Comparison of ENCODE assay signal across 8 mouse cellular contexts in the genomic region with DNA sequence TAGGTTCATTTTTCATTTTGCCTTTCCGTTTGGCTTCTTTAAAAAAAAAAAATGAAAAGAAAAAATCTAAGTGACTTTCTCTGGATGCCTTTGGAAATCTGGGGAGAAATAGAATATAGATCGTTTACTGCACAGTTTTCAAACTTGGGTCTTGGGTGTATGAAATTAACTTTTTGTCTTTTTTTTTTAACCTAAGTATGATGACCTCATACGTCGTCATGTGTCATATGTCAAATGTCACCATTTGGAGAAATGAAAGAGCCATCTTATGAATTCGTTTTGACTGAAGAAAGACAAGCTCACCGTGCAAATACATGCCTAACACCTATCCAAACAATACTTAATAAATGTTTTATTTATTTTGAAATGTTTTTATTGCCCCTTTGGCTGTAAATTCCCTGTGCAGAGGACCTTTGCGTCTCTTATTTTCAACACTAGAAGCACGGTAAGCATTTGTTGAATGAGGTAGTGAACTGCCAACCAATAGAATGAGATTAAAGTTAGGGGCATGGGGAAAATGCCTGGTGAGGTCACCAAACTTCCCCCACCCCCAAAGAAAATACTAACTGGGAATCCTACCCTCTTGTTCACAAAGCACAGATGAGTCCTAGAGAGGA. TPM values are rescaled to one million over a fixed set of nuclear protein-coding genes. Genes with fewer than 3 reads are reported as not detected.
DNase-seq lines count a peak whose midpoint lies in the region; ATAC-seq and TF ChIP-seq lines count a peak whose summit lies in the region.

No protein-coding gene starts in this region.

- H3K9me3 ChIP-seq in liver, embryonic 12.5 days (replicated peaks) = no peaks in the 10 kb centered on the region
- no peaks in the 10 kb centered on the region for H3K9me3 ChIP-seq in stomach, embryonic 14.5 days (ENCODE audit: control insufficient read depth, low read depth, low read length)

- H3K4me1 ChIP-seq in embryonic fibroblast, embryonic 13.5 days (ENCODE audit: control insufficient read depth, insufficient read depth, low read length) = no peaks in the 10 kb centered on the region
- H3K4me1 ChIP-seq in liver, embryonic 12.5 days = peaks cover 25% of the 10 kb centered on the region
- peaks cover 6% of the 10 kb centered on the region; the same call in 1 of the 2 replicates for H3K4me1 ChIP-seq in stomach, embryonic 14.5 days (ENCODE audit: control insufficient read depth, insufficient read depth, low read length)

- ATAC-seq in liver, embryonic 12.5 days = no peak
- ATAC-seq in stomach, embryonic 14.5 days (ENCODE audit: insufficient number of reproducible peaks, insufficient read depth, low FRiP score, low read depth) = no peak

- peaks cover 25% of the 10 kb centered on the region for H3K36me3 ChIP-seq in liver, embryonic 12.5 days
- no peaks in the 10 kb centered on the region for H3K36me3 ChIP-seq in stomach, embryonic 14.5 days (ENCODE audit: control insufficient read depth, insufficient read depth, low read length)

- H3K9ac ChIP-seq in liver, embryonic 12.5 days = peak overlapping the region; percentile 95
- H3K9ac ChIP-seq in stomach, embryonic 14.5 days (replicated peaks; ENCODE audit: low read depth, low read length) = peak overlapping the region; percentile 95

- DNase-seq in embryo, embryonic 10 days (ENCODE audit: low spot score) = peak; percentile 12
- DNase-seq in embryo, embryonic 11 days = no peak
- DNase-seq in B cell, adult 2 months = peak; percentile 38 to 41
- no peak for DNase-seq in left cerebral cortex, postnatal 10 days (ENCODE audit: extremely low spot score in 1 of 2, low spot score in 2 of 2)
- DNase-seq in urinary bladder, postnatal 25 days (ENCODE audit: low spot score) = no peak

- TF ChIP-seq POLR2A in embryonic fibroblast, embryonic 13.5 days (IDR thresholded peaks at IDR 0.05; ENCODE audit: low read depth, low read length) = no peak

- no peaks in the 10 kb centered on the region; the same call in 1 of the 2 replicates for H3K27me3 ChIP-seq in liver, embryonic 12.5 days (replicated peaks)
- no peaks in the 10 kb centered on the region for H3K27me3 ChIP-seq in stomach, embryonic 14.5 days (ENCODE audit: control insufficient read depth, insufficient read depth, low read length)

- TF ChIP-seq CTCF in embryonic fibroblast, embryonic 13.5 days (IDR thresholded peaks at IDR 0.05; ENCODE audit: borderline replicate concordance, insufficient read depth, low read length) = no peak

- intact Hi-C loops in left cerebral cortex, postnatal 10 days (cut with DNase I) = loop anchor here (5.0 kb wide), 1 partner anchor 43 kb away; no protein-coding TSS in a partner anchor

- WGBS in liver, embryonic 12.5 days (ENCODE audit: insufficient replicate concordance) = 14% methylated on average over 8 of the region's 8 CpGs
- 7% methylated on average over 8 of the region's 8 CpGs for WGBS in stomach, embryonic 14.5 days

- peak overlapping the region; percentile 74; the same call in 1 of the 2 replicates for H3K27ac ChIP-seq in embryonic fibroblast, embryonic 13.5 days (ENCODE audit: insufficient read depth, low read length)
- H3K27ac ChIP-seq in liver, embryonic 12.5 days = peak overlapping the region; percentile 86
- H3K27ac ChIP-seq in stomach, embryonic 14.5 days (ENCODE audit: low read length) = peak overlapping the region; percentile 94

- H3K4me2 ChIP-seq in liver, embryonic 12.5 days = peak overlapping the region; percentile 93
- peak overlapping the region; percentile 91 for H3K4me2 ChIP-seq in stomach, embryonic 14.5 days (replicated peaks; ENCODE audit: low read depth, low read length)

- peak overlapping the region; percentile 70 for H3K4me3 ChIP-seq in embryonic fibroblast, embryonic 13.5 days (ENCODE audit: insufficient read depth, low read length)
- peak overlapping the region; percentile 98 for H3K4me3 ChIP-seq in liver, embryonic 12.5 days
- peak overlapping the region; percentile 96 for H3K4me3 ChIP-seq in stomach, embryonic 14.5 days (ENCODE audit: low read depth, low read length)

RNA-seq across cellular contexts. Expression of a gene that starts 0.8 kb away (rescaled TPM):
- polyA plus RNA-seq in embryonic fibroblast, embryonic 13.5 days (2011; ENCODE audit: insufficient read length, low read depth, missing spikeins) = 11.2 and 13.0 TPM in 2 replicates
- polyA plus RNA-seq in liver, embryonic 12.5 days (2016; fragmentation: Nextera tagmentation; extraction: Ambion mirVana) = 1.9 and 2.2 TPM in 2 replicates
- polyA plus RNA-seq in stomach, embryonic 14.5 days (2014; fragmentation: Nextera tagmentation; extraction: Ambion mirVana) = 5.1 and 5.6 TPM in 2 replicates
- total RNA-seq in left cerebral cortex, postnatal 10 days (2021) = 10 to 100 TPM; 32.6 to 33.4 TPM

RNA-seq across cellular contexts. Expression of a gene that starts 53.9 kb away (rescaled TPM):
- polyA plus RNA-seq in embryonic fibroblast, embryonic 13.5 days (2011; ENCODE audit: insufficient read length, low read depth, missing spikeins) = 0.22 and 0.70 TPM in 2 replicates
- polyA plus RNA-seq in liver, embryonic 12.5 days (2016; fragmentation: Nextera tagmentation; extraction: Ambion mirVana) = 0.63 and 0.73 TPM in 2 replicates
- 1.7 and 2.2 TPM in 2 replicates for polyA plus RNA-seq in stomach, embryonic 14.5 days (2014; fragmentation: Nextera tagmentation; extraction: Ambion mirVana)
- 1 to 10 TPM; 1.4 to 2.3 TPM for total RNA-seq in left cerebral cortex, postnatal 10 days (2021)

Comparison
In these comparisons a context has a peak if more than half of its experiments do, and no peak if none do; other contexts are left out.
1. DNase-seq: peak in embryo, embryonic 10 days (single experiment) and B cell, adult 2 months (2 of 2); none in embryo, embryonic 11 days (single experiment), left cerebral cortex, postnatal 10 days (0 of 2) and urinary bladder, postnatal 25 days (single experiment).
2. Peak in every context shown above with its lines, with median percentiles within 50 percentile points of each other: H3K27ac ChIP-seq and H3K4me3 ChIP-seq.